Mouse (Mus musculus) lung, postnatal 0 days (tissue): Measurements from ENCODE around the gene St6galnac3.

Experiments
- CTCF ChIP-seq: IDR thresholded peaks from 2 replicates; pipeline ENCODE4 v1.5.1; 2016; ENCODE audit warnings: antibody characterized with exemption, mild to moderate bottlenecking
- EP300 ChIP-seq: IDR thresholded peaks from 2 replicates; pipeline ENCODE4 v1.6.1; 2016; ENCODE audit warnings: antibody characterized with exemption, mild to moderate bottlenecking, control low read depth

DNA sequence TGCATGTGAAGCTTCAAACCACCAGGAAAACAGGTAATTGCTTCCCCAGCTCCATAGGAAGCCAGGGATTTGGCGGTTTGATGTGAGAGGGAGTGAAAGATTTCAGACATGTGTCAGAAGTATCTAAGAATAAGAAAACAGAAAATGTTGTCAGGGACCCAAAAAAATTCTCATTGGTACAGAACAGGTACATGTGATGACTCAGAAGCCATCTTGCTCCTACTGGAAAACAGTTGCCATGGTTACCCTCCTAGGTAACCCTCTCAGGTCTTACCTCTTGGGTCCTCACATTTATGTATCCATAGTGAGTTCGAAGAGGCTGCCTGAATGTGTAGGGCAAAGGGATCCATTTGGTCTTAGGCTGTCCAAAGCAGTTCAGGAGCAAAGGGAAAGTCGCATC is 215.9 kb downstream of the St6galnac3 start:
- TF ChIP-seq CTCF (no peak), EP300 (no peak)
